In the genomic region with DNA sequence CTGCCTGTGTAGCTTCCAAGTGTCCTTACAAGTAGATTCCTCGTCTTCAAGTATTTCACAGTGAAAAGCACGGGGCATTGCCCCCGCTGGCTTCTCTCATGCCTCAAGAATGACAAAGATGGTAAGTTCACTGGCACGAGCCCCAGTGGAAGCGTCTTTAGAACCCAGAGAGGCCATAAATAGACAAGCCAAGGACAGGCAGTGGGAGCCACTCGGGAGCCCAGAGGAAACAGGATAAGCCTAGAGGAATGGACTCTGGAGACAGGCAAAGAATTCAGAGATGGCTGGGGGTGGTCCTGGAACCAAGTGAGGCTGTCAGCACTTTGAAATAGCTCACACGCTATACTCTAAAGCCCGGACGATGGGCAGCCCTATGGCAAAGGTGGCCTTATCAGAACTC, we compare ENCODE assay signal across 16 mouse cellular contexts. TPM values are rescaled to one million over a fixed set of nuclear protein-coding genes. Genes with fewer than 3 reads are reported as not detected.
DNase-seq lines count a peak whose midpoint lies in the region; ATAC-seq and TF ChIP-seq lines count a peak whose summit lies in the region.
"Had no signal": no experiment of that assay in that cellular context is flagged by ENCODE, and none has a peak within 500 bp of the region (broad histone marks: within the 10 kb centered on the region; RNA-seq: fewer than 3 reads in every experiment).

No protein-coding gene starts in this region.

- intact Hi-C loops in gastrocnemius, adult 2 months (cut with DNase I): no loop called here

- H3K9ac ChIP-seq in heart, embryonic 15.5 days: no peak overlapping the region
- H3K9ac ChIP-seq: limb, embryonic 15.5 days; midbrain, embryonic 12.5 days had no signal

- WGBS in heart, embryonic 15.5 days: 21% methylated on average over 9 of the region's 9 CpGs

- H3K4me2 ChIP-seq in heart, embryonic 15.5 days: peak overlapping the region; percentile 21
- H3K4me2 ChIP-seq: limb, embryonic 15.5 days; midbrain, embryonic 12.5 days had no signal

- no peak for TF ChIP-seq CTCF in gastrocnemius, adult 2 months (IDR thresholded peaks at IDR 0.05)

- no peaks in the 10 kb centered on the region for H3K27me3 ChIP-seq in heart, embryonic 15.5 days
- H3K27me3 ChIP-seq: limb, embryonic 15.5 days; midbrain, embryonic 12.5 days had no signal

- peaks cover 49% of the 10 kb centered on the region for H3K4me1 ChIP-seq in heart, embryonic 15.5 days (replicated peaks)

- H3K27ac ChIP-seq in gastrocnemius, adult 2 months: peak overlapping the region; percentile 81
- peak overlapping the region; percentile 84 for H3K27ac ChIP-seq in heart, embryonic 15.5 days
- H3K27ac ChIP-seq: limb, embryonic 15.5 days; midbrain, embryonic 12.5 days had no signal

- H3K9me3 ChIP-seq in heart, embryonic 15.5 days (replicated peaks): no peaks in the 10 kb centered on the region
- H3K9me3 ChIP-seq: limb, embryonic 15.5 days; midbrain, embryonic 12.5 days had no signal

- no peaks in the 10 kb centered on the region for H3K36me3 ChIP-seq in heart, embryonic 15.5 days
- H3K36me3 ChIP-seq: limb, embryonic 15.5 days; midbrain, embryonic 12.5 days had no signal

- peak; percentile 60 for DNase-seq in gastrocnemius, adult 2 months
- no peak for DNase-seq in gastrocnemius, postnatal 4 days (ENCODE audit: low spot score in 2 of 2)
- peak; percentile 42 for DNase-seq in urinary bladder, postnatal 14 days (ENCODE audit: low spot score)
- no peak for DNase-seq in urinary bladder, postnatal 36 days (ENCODE audit: low spot score in 2 of 2)
- no peak for DNase-seq in cerebellum, postnatal 36 days
- DNase-seq in cerebellum, adult 9-11 months: no peak
- DNase-seq in cerebellum, adult 9-10 months: no peak
- DNase-seq: kidney, adult 18-20 months; layer of hippocampus, postnatal 36 days; right cerebral cortex, postnatal 25 days; thymus, adult 2 months had no signal

- H3K4me3 ChIP-seq in gastrocnemius, adult 2 months: peak overlapping the region; percentile 26
- H3K4me3 ChIP-seq in heart, embryonic 15.5 days: no peak overlapping the region
- H3K4me3 ChIP-seq: erythroblast, embryonic 14.5 days; limb, embryonic 15.5 days; midbrain, embryonic 12.5 days had no signal

- peak; percentile 75 for ATAC-seq in heart, embryonic 15.5 days (replicated peaks; ENCODE audit: insufficient number of reproducible peaks, insufficient read depth, low FRiP score, low read depth)
- ATAC-seq: lung, postnatal 0 days had no signal

RNA-seq across cellular contexts. Expression of a gene that starts 45.8 kb away (rescaled TPM):
- 100 to 1,000 TPM; 158 to 227 TPM for total RNA-seq in gastrocnemius, adult 2 months (2021)
- 100 to 1,000 TPM; 114 to 144 TPM for total RNA-seq in gastrocnemius, postnatal 4 days (2021)
- polyA plus RNA-seq in heart, embryonic 15.5 days (2015; fragmentation: Nextera tagmentation; extraction: Ambion mirVana): 103 and 126 TPM in 2 replicates

Comparison
In these comparisons a context has a peak if more than half of its experiments do, and no peak if none do; other contexts are left out.
1. DNase-seq: peak in gastrocnemius, adult 2 months (single experiment) and urinary bladder, postnatal 14 days (single experiment); none in gastrocnemius, postnatal 4 days (0 of 2), urinary bladder, postnatal 36 days (0 of 2), cerebellum, postnatal 36 days (0 of 2), cerebellum, adult 9-11 months (single experiment) and cerebellum, adult 9-10 months (single experiment).